Mouse (Mus musculus) small intestine, adult 2 months (tissue): Measurements from ENCODE around the gene Hyal3.

Source experiments
- CTCF ChIP-seq: fragments of 200-500 bp; IDR thresholded peaks from 2 replicates; pipeline ENCODE4 v1.5.1; 2012; ENCODE audit warnings: low read depth, mild to moderate bottlenecking, control low read depth, inconsistent platforms, low read length, moderate library complexity, mixed read lengths; ENCODE audit not compliant: insufficient replicate concordance, insufficient read length; ENCODE audit errors: extremely low read depth
- POLR2A ChIP-seq: fragments of 200-500 bp; IDR thresholded peaks from 2 replicates; pipeline ENCODE4 v1.6.1; 2012; ENCODE audit warnings: low read depth, mild to moderate bottlenecking, control low read depth, inconsistent platforms, low read length, moderate library complexity

GRCm38 (mm10) chr9:107563029-107563581 is 17.5 kb upstream of the Hyal3 start, which contains the start of gene Tusc2:
- TF ChIP-seq POLR2A (peak; percentile 69), CTCF (no peak)
